Mouse (Mus musculus) stomach, embryonic 16.5 days (tissue): ENCODE data around the gene Lrrc4b. TPM values are rescaled to one million over a fixed set of nuclear protein-coding genes. Genes with fewer than 3 reads are reported as not detected.
A peak's percentile ranks its signal among the peaks of the same experiment; 100 is the strongest.

Experiments used
- ATAC-seq: fragments of 200-750 bp; cut with Nextera tagmentation; 2 replicates; pipeline ENCODE4 v1.8.0; 2017; ENCODE audit warnings: moderate number of reproducible peaks, moderate TSS enrichment; ENCODE audit not compliant: insufficient read depth, low FRiP score
- H3K27ac ChIP-seq: fragments of 300-500 bp; sonication (generic); 2 replicates; pipeline ENCODE4 v1.5.1; 2014; ENCODE audit warnings: low read length
- H3K27me3 ChIP-seq: fragments of 300-500 bp; sonication (generic); 2 replicates; pipeline ENCODE4 v1.6.1; 2014; ENCODE audit warnings: low read length, control low read depth, mixed read lengths; ENCODE audit not compliant: control insufficient read depth, insufficient read depth
- H3K36me3 ChIP-seq: fragments of 300-500 bp; sonication (generic); 2 replicates; pipeline ENCODE4 v1.6.1; 2014; ENCODE audit warnings: low read length; ENCODE audit not compliant: control insufficient read depth, insufficient read depth
- H3K4me1 ChIP-seq: fragments of 300-500 bp; sonication (generic); 2 replicates; pipeline ENCODE4 v1.6.1; 2014; ENCODE audit warnings: low read length, control low read depth, mixed read lengths; ENCODE audit not compliant: control insufficient read depth, insufficient read depth
- H3K4me2 ChIP-seq: fragments of 300-500 bp; sonication (generic); 2 replicates; pipeline ENCODE4 v1.6.1; 2014; ENCODE audit warnings: low read depth, low read length, mixed read lengths
- H3K4me3 ChIP-seq: fragments of 300-500 bp; sonication (generic); replicated peaks from 2 replicates; pipeline ENCODE4 v1.5.1; 2014; ENCODE audit warnings: mild to moderate bottlenecking, low read length
- H3K9ac ChIP-seq: fragments of 300-500 bp; sonication (generic); 2 replicates; pipeline ENCODE4 v1.6.1; 2014; ENCODE audit warnings: low read length
- H3K9me3 ChIP-seq: fragments of 300-500 bp; sonication (generic); replicated peaks from 2 replicates; pipeline ENCODE4 v1.6.1; 2016; ENCODE audit warnings: low read length, control low read depth; ENCODE audit not compliant: control insufficient read depth
- WGBS: fragments of 180-500 bp; shearing (Covaris S2); extraction: QIAGEN DNeasy Blood & Tissue Kit; methylation state at CpG from one replicate; pipeline ENCODE4 v1.1.7; 2014; 5-methylcytosine and 5-hydroxymethylcytosine counted together
- polyA plus RNA-seq: library from polyadenylated mRNA; unstranded; fragments of >200 nt; fragmentation: Nextera tagmentation; extraction: Ambion mirVana; gene quantifications from 2 replicates; pipeline ENCODE4 v1.2.1, GENCODE M21; 2015

The Lrrc4b gene
- polyA plus RNA-seq: 0.31 and 0.52 TPM in 2 replicates

DNA sequence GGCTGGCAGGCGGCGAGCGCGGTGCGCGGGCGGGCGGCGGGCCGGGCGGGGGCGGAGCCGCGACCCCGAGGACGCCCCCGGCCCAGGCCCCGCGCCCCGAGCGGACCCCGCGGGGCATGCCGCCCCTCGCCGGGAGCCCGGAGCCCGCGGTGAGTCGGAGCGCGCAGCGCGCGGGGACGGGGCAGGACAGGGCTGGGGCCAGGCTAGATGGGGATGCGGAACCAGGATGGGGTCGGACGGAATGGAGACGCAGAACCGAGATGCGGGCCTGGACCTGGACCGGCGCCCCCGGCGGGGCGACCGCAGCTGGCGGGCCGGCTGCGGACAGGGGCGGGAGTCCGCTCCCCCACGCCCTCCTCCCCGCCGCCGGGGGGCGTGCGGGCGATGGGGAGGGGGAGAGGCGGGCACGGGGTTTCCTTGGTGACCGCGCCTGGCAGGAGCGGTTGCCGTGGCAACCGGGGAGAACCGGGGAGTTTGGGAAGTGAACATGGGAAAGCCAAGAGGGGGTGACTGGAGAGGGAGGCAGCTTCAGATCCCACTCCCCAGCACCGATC, at the start of gene Lrrc4b:
TSS of gene Lrrc4b (plus strand) at position 51 of the 554 bp plus-strand sequence.
- Histone ChIP-seq H3K27me3 (peaks cover 38% of the 10 kb centered on the region), H3K36me3 (no peaks in the 10 kb centered on the region), H3K9me3 (no peaks in the 10 kb centered on the region), H3K4me2 (peak within 1 kb of the TSS; percentile 68), H3K4me1 (no peaks in the 10 kb centered on the region; the same call in 1 of the 2 replicates), H3K4me3 (peak within 1 kb of the TSS; percentile 52), H3K9ac (peak within 1 kb of the TSS; percentile 63), H3K27ac (no peak within 1 kb of the TSS)
- WGBS: under 1% methylated on average over 58 of the region's 69 CpGs
- ATAC-seq: peak; percentile 11; the same call in 1 of the 2 replicates

DNA sequence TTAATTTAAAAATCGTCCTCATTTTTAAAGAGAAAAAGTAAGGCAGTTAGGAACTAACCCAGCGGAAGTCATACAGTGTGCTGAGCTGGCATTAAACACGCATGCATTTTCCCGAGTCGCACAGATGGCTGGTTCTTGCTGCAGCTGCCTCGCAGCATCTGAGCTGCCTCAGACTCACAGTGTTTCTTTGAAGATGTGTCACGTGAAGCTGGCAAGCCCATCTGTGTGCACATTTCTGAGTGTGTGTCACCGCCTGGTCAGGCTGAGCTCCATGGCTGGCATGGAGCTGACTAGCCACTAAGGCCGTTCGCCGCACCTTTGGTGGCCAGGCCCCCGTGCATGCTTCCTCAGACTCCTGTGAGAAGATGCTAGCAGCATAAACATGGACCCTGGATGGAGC, 46.3 kb upstream of the Lrrc4b start:
- Histone ChIP-seq H3K36me3 (no peaks in the 10 kb centered on the region), H3K27ac (no peak overlapping the region), H3K4me1 (peaks cover 4% of the 10 kb centered on the region; the same call in 1 of the 2 replicates), H3K4me2 (no peak overlapping the region), H3K27me3 (peaks cover 6% of the 10 kb centered on the region; the same call in 1 of the 2 replicates), H3K9me3 (no peaks in the 10 kb centered on the region), H3K9ac (no peak overlapping the region), H3K4me3 (no peak overlapping the region)
- 75% methylated on average over 12 of the region's 12 CpGs for WGBS
- ATAC-seq: no peak

DNA sequence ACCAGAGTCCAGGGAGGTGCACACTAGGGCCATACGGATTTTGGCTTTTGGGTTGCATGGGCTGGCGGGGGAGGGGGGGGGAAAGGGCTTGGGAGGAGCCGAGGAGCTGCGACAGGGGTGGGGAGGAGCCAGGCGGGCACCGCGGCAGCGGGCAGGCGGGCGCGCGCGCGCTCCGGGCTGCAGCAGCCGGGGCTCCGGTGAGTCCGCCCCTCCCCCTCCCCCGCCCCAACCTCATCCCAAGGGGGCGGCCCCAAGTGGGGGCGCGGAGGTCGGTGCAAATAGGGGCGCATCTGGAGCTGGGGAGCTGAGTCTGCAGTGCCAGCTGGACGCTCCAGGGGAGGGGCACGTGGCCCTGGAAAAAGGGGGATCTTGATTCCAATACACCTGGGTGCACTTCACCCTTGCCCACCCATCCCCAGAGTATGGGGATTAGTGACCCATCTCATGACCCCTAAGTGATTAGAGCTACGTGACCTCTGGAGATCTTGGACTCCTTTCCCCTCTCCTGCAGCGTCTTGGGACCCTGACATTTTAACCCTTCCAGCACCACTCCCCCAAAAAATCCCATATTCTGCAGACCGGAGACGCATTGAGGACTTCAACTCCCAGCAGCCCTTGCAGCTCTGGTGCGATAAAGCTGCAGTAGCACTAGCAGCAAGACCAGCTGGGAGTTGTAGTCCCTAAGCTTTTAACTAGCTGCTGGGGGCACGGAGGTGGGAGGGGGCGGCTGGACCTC, 44.7 kb upstream of the Lrrc4b start, which contains the start of gene Syt3:
TSS of gene Syt3 (plus strand) at position 123 of the 736 bp plus-strand sequence.
- Histone ChIP-seq H3K4me3 (peak within 1 kb of the TSS; percentile 58), H3K27me3 (peaks cover 6% of the 10 kb centered on the region; the same call in 1 of the 2 replicates), H3K9me3 (no peaks in the 10 kb centered on the region), H3K9ac (peak within 1 kb of the TSS; percentile 70), H3K36me3 (no peaks in the 10 kb centered on the region), H3K4me1 (peaks cover 4% of the 10 kb centered on the region; the same call in 1 of the 2 replicates), H3K4me2 (peak within 1 kb of the TSS; percentile 79), H3K27ac (no peak within 1 kb of the TSS)
- ATAC-seq: peak; percentile 85; the same call in 1 of the 2 replicates
- WGBS: under 1% methylated on average over 29 of the region's 33 CpGs

DNA sequence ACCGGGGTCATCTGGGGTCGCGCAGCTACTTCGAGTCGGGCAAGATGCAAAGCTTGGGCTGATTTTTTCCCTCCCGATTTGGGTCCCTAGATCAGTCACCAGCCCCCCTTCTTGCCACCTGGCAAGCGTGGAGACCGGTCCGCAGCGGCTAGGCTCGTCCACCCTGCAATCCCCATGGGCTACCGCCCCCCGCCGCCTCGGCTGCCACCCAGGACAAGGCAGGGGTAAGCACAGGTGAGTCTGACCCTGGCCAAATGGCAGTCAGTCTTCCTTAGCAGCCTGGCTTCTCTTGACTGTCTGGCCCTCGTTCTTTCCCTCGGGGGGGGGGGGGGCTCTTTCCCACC, 44.1 kb upstream of the Lrrc4b start:
- Histone ChIP-seq H3K4me3 (peak overlapping the region; percentile 58), H3K27ac (no peak overlapping the region), H3K27me3 (peaks cover 6% of the 10 kb centered on the region; the same call in 1 of the 2 replicates), H3K9me3 (no peaks in the 10 kb centered on the region), H3K36me3 (no peaks in the 10 kb centered on the region), H3K9ac (peak overlapping the region; percentile 68), H3K4me1 (peaks cover 4% of the 10 kb centered on the region; the same call in 1 of the 2 replicates), H3K4me2 (peak overlapping the region; percentile 79)
- under 1% methylated on average over 17 of the region's 17 CpGs for WGBS
- ATAC-seq: peak; percentile 54; the same call in 1 of the 2 replicates

DNA sequence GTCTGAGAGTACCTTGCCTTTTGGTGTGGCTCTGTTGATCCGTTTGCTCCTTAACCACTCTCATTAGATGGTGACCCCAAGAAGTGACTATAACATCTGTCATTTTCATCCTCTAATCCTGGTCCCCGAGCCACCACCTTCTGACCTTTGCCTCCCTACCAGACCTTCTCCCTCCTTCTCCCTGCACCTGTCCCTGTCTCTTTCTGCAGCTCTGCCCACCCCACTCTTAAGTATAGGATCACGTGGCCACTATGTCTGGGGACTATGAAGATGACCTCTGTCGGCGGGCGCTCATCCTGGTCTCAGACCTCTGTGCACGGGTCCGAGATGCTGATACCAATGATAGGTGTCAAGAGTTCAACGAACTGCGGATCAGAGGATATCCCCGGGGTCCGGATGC, 43.1 kb upstream of the Lrrc4b start, which contains the start of gene 1700008O03Rik:
TSS of gene 1700008O03Rik (minus strand) at position 101 of the 400 bp plus-strand sequence.
- Histone ChIP-seq H3K4me1 (peaks cover 4% of the 10 kb centered on the region; the same call in 1 of the 2 replicates), H3K27me3 (peaks cover 6% of the 10 kb centered on the region; the same call in 1 of the 2 replicates), H3K9ac (peak within 1 kb of the TSS; percentile 68)

DNA sequence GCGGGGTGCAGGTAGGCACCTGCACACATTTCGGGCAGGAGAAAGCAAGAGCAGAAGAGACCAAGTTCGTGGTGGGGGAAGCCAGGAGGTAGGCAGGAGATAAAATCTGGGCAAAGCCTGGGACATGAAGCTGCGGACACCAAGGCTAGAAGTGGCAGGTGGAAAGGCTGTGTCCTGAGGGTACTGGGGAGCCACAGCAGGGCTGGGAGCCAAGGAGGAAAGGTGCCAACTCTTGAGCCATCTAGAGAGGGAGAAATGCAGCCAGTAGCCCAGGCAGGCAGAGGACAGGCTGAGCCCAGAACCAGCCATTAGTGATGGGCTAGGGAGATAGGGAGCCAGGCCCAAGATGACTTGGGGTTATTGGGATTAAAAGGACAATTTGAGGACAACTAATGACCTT, 37.0 kb upstream of the Lrrc4b start:
- WGBS: 82% methylated on average over 4 of the region's 4 CpGs
- no peaks in the 10 kb centered on the region for H3K4me1 ChIP-seq
- H3K4me3 ChIP-seq: no peak overlapping the region
- no peak overlapping the region for H3K4me2 ChIP-seq
- no peaks in the 10 kb centered on the region for H3K27me3 ChIP-seq
- no peak overlapping the region for H3K27ac ChIP-seq
- H3K9ac ChIP-seq: no peak overlapping the region
- ATAC-seq: no peak
- H3K36me3 ChIP-seq: no peaks in the 10 kb centered on the region
- H3K9me3 ChIP-seq: no peaks in the 10 kb centered on the region

More for the DNA sequence above, 43.1 kb upstream of the Lrrc4b start, which contains the start of gene 1700008O03Rik:
- no peaks in the 10 kb centered on the region for H3K9me3 ChIP-seq
- H3K4me2 ChIP-seq: peak within 1 kb of the TSS; percentile 79
- no peak within 1 kb of the TSS for H3K27ac ChIP-seq
- ATAC-seq: no peak
- WGBS: 79% methylated on average over 12 of the region's 12 CpGs
- peak within 1 kb of the TSS; percentile 58 for H3K4me3 ChIP-seq
- H3K36me3 ChIP-seq: no peaks in the 10 kb centered on the region

DNA sequence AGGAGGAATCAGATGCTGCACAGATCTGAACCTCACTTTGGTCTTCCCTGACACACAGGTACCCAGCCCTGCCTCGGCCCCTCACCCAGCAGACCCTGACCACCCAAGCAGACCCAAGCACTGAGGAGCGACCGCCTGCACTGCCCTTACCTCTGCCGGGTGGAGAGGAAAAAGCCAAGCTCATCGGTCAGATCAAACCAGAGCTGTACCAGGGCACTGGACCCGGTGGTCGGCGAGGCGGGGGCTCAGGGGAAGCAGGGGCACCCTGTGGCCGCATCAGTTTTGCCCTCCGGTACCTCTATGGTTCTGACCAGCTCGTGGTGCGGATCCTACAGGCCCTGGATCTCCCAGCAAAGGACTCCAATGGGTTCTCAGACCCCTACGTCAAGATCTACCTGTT, 36.5 kb upstream of the Lrrc4b start:
- no peaks in the 10 kb centered on the region for H3K36me3 ChIP-seq
- no peak overlapping the region for H3K9ac ChIP-seq
- H3K27me3 ChIP-seq: no peaks in the 10 kb centered on the region
- H3K4me2 ChIP-seq: no peak overlapping the region
- no peak overlapping the region for H3K27ac ChIP-seq
- H3K4me3 ChIP-seq: no peak overlapping the region
- no peaks in the 10 kb centered on the region for H3K4me1 ChIP-seq
- WGBS: 82% methylated on average over 14 of the region's 14 CpGs
- ATAC-seq: no peak
- H3K9me3 ChIP-seq: no peaks in the 10 kb centered on the region

DNA sequence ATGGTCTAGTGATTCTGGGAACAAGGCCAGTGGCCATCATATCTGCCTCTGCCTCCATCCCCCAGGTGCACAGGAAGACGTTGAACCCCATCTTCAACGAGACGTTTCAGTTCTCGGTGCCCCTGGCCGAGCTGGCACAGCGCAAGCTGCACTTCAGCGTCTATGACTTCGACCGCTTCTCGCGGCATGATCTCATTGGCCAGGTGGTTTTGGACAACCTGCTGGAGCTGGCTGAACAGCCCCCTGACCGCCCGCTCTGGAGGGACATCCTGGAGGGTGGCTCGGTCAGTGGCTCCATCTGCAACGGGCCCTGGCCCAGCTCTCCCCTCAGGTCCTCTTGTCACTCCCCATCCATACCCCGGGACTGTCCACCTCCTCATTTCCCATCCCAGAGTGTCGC, 35.5 kb upstream of the Lrrc4b start:
- no peak overlapping the region for H3K4me3 ChIP-seq
- H3K4me1 ChIP-seq: no peaks in the 10 kb centered on the region
- no peak overlapping the region for H3K27ac ChIP-seq
- H3K27me3 ChIP-seq: no peaks in the 10 kb centered on the region
- 89% methylated on average over 17 of the region's 17 CpGs for WGBS
- H3K9me3 ChIP-seq: no peaks in the 10 kb centered on the region
- ATAC-seq: no peak
- H3K4me2 ChIP-seq: no peak overlapping the region
- H3K9ac ChIP-seq: no peak overlapping the region
- H3K36me3 ChIP-seq: no peaks in the 10 kb centered on the region

DNA sequence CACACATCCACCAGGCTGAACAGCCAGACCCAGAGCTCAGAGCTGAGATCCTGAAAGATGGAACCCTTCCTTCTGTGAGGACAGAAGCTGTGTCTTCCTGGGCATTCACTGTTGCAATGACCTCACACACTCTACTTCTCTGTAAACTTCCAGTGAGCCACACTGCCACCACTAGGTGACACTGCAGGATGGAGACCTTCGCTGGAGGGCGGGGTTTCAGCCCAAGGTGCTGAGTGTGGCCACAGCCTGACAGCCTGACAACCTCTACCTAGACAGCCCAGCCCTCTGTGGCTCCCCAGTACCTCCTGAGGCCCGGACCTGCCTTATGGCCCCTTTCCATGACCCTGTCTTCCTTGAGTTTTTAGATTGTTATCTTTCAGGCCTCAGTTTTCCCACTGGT, 30.2 kb upstream of the Lrrc4b start:
- Histone ChIP-seq H3K27ac (no peak overlapping the region), H3K9ac (no peak overlapping the region), H3K36me3 (no peaks in the 10 kb centered on the region), H3K4me3 (no peak overlapping the region), H3K4me1 (no peaks in the 10 kb centered on the region), H3K27me3 (no peaks in the 10 kb centered on the region), H3K4me2 (no peak overlapping the region), H3K9me3 (no peaks in the 10 kb centered on the region)
- WGBS: 19% methylated on average over 3 of the region's 3 CpGs
- ATAC-seq: 0 out of 2 replicates have a peak, but pooled peaks have one; percentile 22
